Comparison of ENCODE assay signal across 32 mouse cellular contexts in the genomic region with DNA sequence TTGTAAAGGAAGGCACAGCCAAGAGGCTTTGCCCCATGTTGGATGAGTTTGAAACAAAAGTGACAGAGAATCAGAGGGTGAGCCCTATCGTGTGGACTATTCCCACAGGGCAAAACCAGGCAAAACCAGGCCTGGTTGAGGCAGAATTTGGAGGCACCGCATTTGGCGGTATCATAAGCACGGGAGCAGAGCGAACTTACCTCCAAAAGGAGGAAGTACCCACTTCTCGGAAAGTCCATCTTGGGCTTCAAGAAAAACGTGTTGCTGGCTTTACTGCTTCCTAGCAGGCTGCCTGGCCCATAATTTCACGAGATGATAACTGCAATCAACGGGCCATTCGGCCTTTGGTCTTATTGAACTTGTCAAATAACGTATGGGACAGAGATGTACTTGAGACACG. TPM values are rescaled to one million over a fixed set of nuclear protein-coding genes. Genes with fewer than 3 reads are reported as not detected.
DNase-seq lines count a peak whose midpoint lies in the region; ATAC-seq and TF ChIP-seq lines count a peak whose summit lies in the region.
"Had no signal": no experiment of that assay in that cellular context is flagged by ENCODE, and none has a peak within 500 bp of the region (broad histone marks: within the 10 kb centered on the region; RNA-seq: fewer than 3 reads in every experiment).

No protein-coding gene starts in this region.

- H3K9ac ChIP-seq in midbrain, embryonic 14.5 days (replicated peaks; ENCODE audit: low read length): no peak overlapping the region
- no peak overlapping the region for H3K9ac ChIP-seq in forebrain, embryonic 15.5 days (replicated peaks)
- H3K9ac ChIP-seq: embryonic facial prominence, embryonic 15.5 days; forebrain, embryonic 13.5 days; heart, embryonic 12.5 days; hindbrain, embryonic 13.5 days; limb, embryonic 13.5 days; liver, embryonic 12.5 days had no signal

- no peak for TF ChIP-seq POLR2A in small intestine, adult 2 months (IDR thresholded peaks at IDR 0.05; ENCODE audit: low read depth, low read length)

- DNase-seq in midbrain, embryonic 10.5 days (ENCODE audit: low spot score): peak; percentile 5
- DNase-seq in midbrain, embryonic 14.5 days: no peak
- peak; percentile 32 for DNase-seq in MEL-GATA-1-ER (ENCODE audit: extremely low read depth, low read depth)
- DNase-seq in limb, embryonic 10.5 days (ENCODE audit: low spot score): peak; percentile 23
- no peak for DNase-seq in layer of hippocampus, adult 18-20 months (ENCODE audit: low spot score in 2 of 2)
- DNase-seq: adrenal gland, postnatal 36 days; B cell, adult 2 months; cerebellum, adult 18-20 months; cerebellum, postnatal 14 days; gastrocnemius, postnatal 14 days; heart, adult 18-20 months; heart, postnatal 4 days; kidney, adult 2 months; kidney, postnatal 4 days; layer of hippocampus, adult 9-11 months; lung, adult 18-20 months; lung, postnatal 4 days; thymus, adult 2 months; thymus, postnatal 4 days had no signal

- TF ChIP-seq CTCF in small intestine, adult 2 months (IDR thresholded peaks at IDR 0.05; ENCODE audit: extremely low read depth, insufficient read length, insufficient replicate concordance, low read depth, low read length): no peak

- WGBS in midbrain, embryonic 10.5 days: 86% methylated on average over 12 of the region's 12 CpGs
- 86% methylated on average over 12 of the region's 12 CpGs for WGBS in midbrain, embryonic 14.5 days
- WGBS in limb, embryonic 10.5 days: 89% methylated on average over 12 of the region's 12 CpGs
- WGBS in small intestine, adult 2 months: 32% methylated on average over 12 of the region's 12 CpGs
- WGBS in forebrain, embryonic 15.5 days: 87% methylated on average over 12 of the region's 12 CpGs

- no peaks in the 10 kb centered on the region for H3K36me3 ChIP-seq in midbrain, embryonic 10.5 days
- no peaks in the 10 kb centered on the region for H3K36me3 ChIP-seq in midbrain, embryonic 14.5 days (ENCODE audit: control insufficient read depth, insufficient read depth, low read length)
- H3K36me3 ChIP-seq in limb, embryonic 10.5 days: no peaks in the 10 kb centered on the region
- H3K36me3 ChIP-seq in small intestine, adult 2 months (ENCODE audit: control insufficient read depth, insufficient read depth, low read length): no peaks in the 10 kb centered on the region
- no peaks in the 10 kb centered on the region for H3K36me3 ChIP-seq in forebrain, embryonic 15.5 days
- H3K36me3 ChIP-seq: embryonic facial prominence, embryonic 15.5 days; G1E; heart, embryonic 12.5 days; hindbrain, embryonic 13.5 days; limb, embryonic 13.5 days; liver, embryonic 12.5 days had no signal

- no peaks in the 10 kb centered on the region for H3K4me1 ChIP-seq in midbrain, embryonic 10.5 days
- H3K4me1 ChIP-seq in midbrain, embryonic 14.5 days (ENCODE audit: control insufficient read depth, insufficient read depth, low read length): no peaks in the 10 kb centered on the region
- no peaks in the 10 kb centered on the region for H3K4me1 ChIP-seq in limb, embryonic 10.5 days
- H3K4me1 ChIP-seq in small intestine, adult 2 months (ENCODE audit: control insufficient read depth, insufficient read depth, insufficient read length, low read length): peaks cover 8% of the 10 kb centered on the region
- H3K4me1 ChIP-seq in forebrain, embryonic 15.5 days: no peaks in the 10 kb centered on the region
- H3K4me1 ChIP-seq: embryonic facial prominence, embryonic 15.5 days; forebrain, embryonic 13.5 days; heart, embryonic 12.5 days; hindbrain, embryonic 13.5 days; limb, embryonic 13.5 days; liver, embryonic 12.5 days had no signal

- H3K4me3 ChIP-seq in midbrain, embryonic 10.5 days: no peak overlapping the region
- no peak overlapping the region for H3K4me3 ChIP-seq in midbrain, embryonic 14.5 days (replicated peaks; ENCODE audit: low read depth, low read length)
- H3K4me3 ChIP-seq in limb, embryonic 10.5 days: no peak overlapping the region
- H3K4me3 ChIP-seq in small intestine, adult 2 months (ENCODE audit: low read depth, low read length): no peak overlapping the region
- no peak overlapping the region for H3K4me3 ChIP-seq in forebrain, embryonic 15.5 days
- H3K4me3 ChIP-seq: embryonic facial prominence, embryonic 15.5 days; forebrain, embryonic 13.5 days; heart, embryonic 12.5 days; hindbrain, embryonic 13.5 days; limb, embryonic 13.5 days; liver, embryonic 12.5 days had no signal

- H3K27me3 ChIP-seq in midbrain, embryonic 10.5 days (ENCODE audit: low read depth, poor library complexity, severe bottlenecking): no peaks in the 10 kb centered on the region
- no peaks in the 10 kb centered on the region for H3K27me3 ChIP-seq in midbrain, embryonic 14.5 days (ENCODE audit: control insufficient read depth, insufficient read depth, low read length)
- H3K27me3 ChIP-seq in limb, embryonic 10.5 days (ENCODE audit: low read depth, poor library complexity, severe bottlenecking): no peaks in the 10 kb centered on the region
- H3K27me3 ChIP-seq in small intestine, adult 2 months (ENCODE audit: control insufficient read depth, insufficient read depth, low read length): no peaks in the 10 kb centered on the region
- no peaks in the 10 kb centered on the region for H3K27me3 ChIP-seq in forebrain, embryonic 15.5 days
- H3K27me3 ChIP-seq: embryonic facial prominence, embryonic 15.5 days; forebrain, embryonic 13.5 days; heart, embryonic 12.5 days; limb, embryonic 13.5 days; liver, embryonic 12.5 days had no signal

- no peaks in the 10 kb centered on the region for H3K9me3 ChIP-seq in midbrain, embryonic 10.5 days (replicated peaks)
- H3K9me3 ChIP-seq in midbrain, embryonic 14.5 days (ENCODE audit: control insufficient read depth, low read length): no peaks in the 10 kb centered on the region
- H3K9me3 ChIP-seq in limb, embryonic 10.5 days (replicated peaks): no peaks in the 10 kb centered on the region
- H3K9me3 ChIP-seq in forebrain, embryonic 15.5 days: no peaks in the 10 kb centered on the region
- H3K9me3 ChIP-seq: embryonic facial prominence, embryonic 15.5 days; forebrain, embryonic 13.5 days; G1E; heart, embryonic 12.5 days; hindbrain, embryonic 13.5 days; limb, embryonic 13.5 days; liver, embryonic 12.5 days had no signal

- H3K4me2 ChIP-seq in midbrain, embryonic 14.5 days (ENCODE audit: low read length): no peak overlapping the region
- H3K4me2 ChIP-seq in forebrain, embryonic 15.5 days (replicated peaks): no peak overlapping the region
- H3K4me2 ChIP-seq: embryonic facial prominence, embryonic 15.5 days; forebrain, embryonic 13.5 days; heart, embryonic 12.5 days; hindbrain, embryonic 13.5 days; limb, embryonic 13.5 days; liver, embryonic 12.5 days had no signal

- H3K27ac ChIP-seq in midbrain, embryonic 10.5 days (replicated peaks): no peak overlapping the region
- H3K27ac ChIP-seq in midbrain, embryonic 14.5 days (replicated peaks; ENCODE audit: low read depth, low read length): no peak overlapping the region
- H3K27ac ChIP-seq in limb, embryonic 10.5 days: no peak overlapping the region
- H3K27ac ChIP-seq in small intestine, adult 2 months (ENCODE audit: insufficient read depth, low read depth, low read length): peak overlapping the region; percentile 78
- H3K27ac ChIP-seq in forebrain, embryonic 15.5 days (replicated peaks): no peak overlapping the region
- H3K27ac ChIP-seq: embryonic facial prominence, embryonic 15.5 days; forebrain, embryonic 13.5 days; hindbrain, embryonic 13.5 days; limb, embryonic 13.5 days; liver, embryonic 12.5 days; stomach, postnatal 0 days had no signal

- ATAC-seq in midbrain, embryonic 14.5 days (ENCODE audit: low FRiP score, low TSS enrichment): no peak
- ATAC-seq in forebrain, embryonic 15.5 days (replicated peaks): no peak
- ATAC-seq in CD4-positive, CD25-positive, alpha-beta regulatory T cell, adult 4 months: no peak
- ATAC-seq: forebrain, embryonic 13.5 days; liver, embryonic 12.5 days; lung, postnatal 0 days; midbrain, embryonic 16.5 days had no signal

RNA-seq across cellular contexts. Expression of a gene that starts 22.6 kb away (rescaled TPM):
- 15.0 and 15.2 TPM in 2 replicates for polyA plus RNA-seq in midbrain, embryonic 10.5 days (2016; fragmentation: Nextera tagmentation; extraction: Ambion mirVana)
- 17.6 and 17.8 TPM in 2 replicates for polyA plus RNA-seq in midbrain, embryonic 14.5 days (2014; fragmentation: Nextera tagmentation; extraction: Ambion mirVana)
- 10.5 and 10.6 TPM in 2 replicates for polyA plus RNA-seq in limb, embryonic 10.5 days (2016; fragmentation: Nextera tagmentation; extraction: Ambion mirVana)
- 9.8 and 12.7 TPM in 2 replicates for polyA plus RNA-seq in small intestine, adult 2 months (2012; rRNA removed)
- 10 to 100 TPM; 29.1 TPM for total RNA-seq in layer of hippocampus, adult 18-20 months (2021)
- polyA plus RNA-seq in forebrain, embryonic 15.5 days (2015; fragmentation: Nextera tagmentation; extraction: Ambion mirVana): 16.2 and 16.5 TPM in 2 replicates
- 10 to 100 TPM; 11.5 to 13.7 TPM for polyA plus RNA-seq in CD4-positive, CD25-positive, alpha-beta regulatory T cell, adult 4 months (2017; shearing (Covaris generic))

RNA-seq across cellular contexts. Expression of a gene that starts 38.1 kb away (rescaled TPM):
- polyA plus RNA-seq in midbrain, embryonic 10.5 days (2016; fragmentation: Nextera tagmentation; extraction: Ambion mirVana): 191 and 203 TPM in 2 replicates
- 134 and 139 TPM in 2 replicates for polyA plus RNA-seq in midbrain, embryonic 14.5 days (2014; fragmentation: Nextera tagmentation; extraction: Ambion mirVana)
- 217 and 246 TPM in 2 replicates for polyA plus RNA-seq in limb, embryonic 10.5 days (2016; fragmentation: Nextera tagmentation; extraction: Ambion mirVana)
- 163 and 240 TPM in 2 replicates for polyA plus RNA-seq in small intestine, adult 2 months (2012; rRNA removed)
- total RNA-seq in layer of hippocampus, adult 18-20 months (2021): 10 to 100 TPM; 35.3 to 38.9 TPM
- 117 and 128 TPM in 2 replicates for polyA plus RNA-seq in forebrain, embryonic 15.5 days (2015; fragmentation: Nextera tagmentation; extraction: Ambion mirVana)
- 10 to 100 TPM; 74.8 to 77.4 TPM for polyA plus RNA-seq in CD4-positive, CD25-positive, alpha-beta regulatory T cell, adult 4 months (2017; shearing (Covaris generic))

Comparison
In these comparisons a context has a peak if more than half of its experiments do, and no peak if none do; other contexts are left out.
1. DNase-seq: peak in midbrain, embryonic 10.5 days (single experiment), MEL-GATA-1-ER (single experiment) and limb, embryonic 10.5 days (single experiment); none in midbrain, embryonic 14.5 days (single experiment) and layer of hippocampus, adult 18-20 months (0 of 2).